Mouse (Mus musculus) B cell, adult (primary cell): ENCODE results near the gene Mogs. TPM values are rescaled to one million over a fixed set of nuclear protein-coding genes. Genes with fewer than 3 reads are reported as not detected.

Experiments
- total RNA-seq: library from RNA; stranded (reverse); gene quantifications from 4 replicates; pipeline ENCODE4 v1.2.4, GENCODE M21; 2023; ENCODE audit not compliant: inconsistent age

Gene Mogs
- 35.5 to 44.3 TPM (median 37.7 TPM) in 4 replicates for total RNA-seq

DNA sequence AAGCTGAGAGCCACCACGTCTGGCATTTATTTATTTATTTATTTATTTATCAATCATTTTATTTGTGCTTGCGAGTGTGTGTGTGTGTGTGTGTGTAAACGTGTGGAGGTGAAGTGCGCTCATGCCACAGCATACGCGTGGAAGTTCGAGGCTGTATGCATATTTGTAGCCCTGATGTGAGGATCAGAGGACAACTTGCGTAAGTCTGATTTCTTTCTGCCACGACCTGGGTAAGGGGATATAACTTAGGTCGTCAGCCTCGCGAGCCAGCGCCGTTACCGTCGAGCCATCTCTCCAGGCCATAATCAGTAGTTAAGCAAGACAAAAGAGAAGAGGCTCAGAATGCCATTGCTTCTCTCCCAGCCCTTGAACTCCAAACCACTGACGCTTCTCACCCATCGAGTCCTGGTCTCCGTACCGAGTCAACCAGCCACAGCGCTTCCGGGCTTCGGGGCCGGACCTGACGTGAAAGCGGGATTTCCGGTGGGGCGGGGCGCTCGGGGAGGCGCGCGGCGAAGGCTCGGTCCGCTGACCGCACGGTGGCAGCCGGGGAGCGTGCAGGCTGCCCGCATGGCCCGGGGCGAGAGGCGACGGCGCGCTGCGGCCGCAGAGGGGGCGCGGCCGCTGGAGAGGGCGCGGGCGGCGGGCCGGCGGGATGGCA lies at the start of gene Mogs:
Gene Mogs (plus strand): TSS at position 486 of the 661 bp plus-strand sequence.

DNA sequence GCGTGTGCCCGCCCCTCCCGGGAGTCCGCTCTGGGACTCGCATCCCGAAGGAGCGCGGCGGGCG lies 45.2 kb upstream of the Mogs start, which contains the start of gene Tlx2:
Gene Tlx2 (minus strand): TSS at position 47 of the 64 bp plus-strand sequence.

DNA sequence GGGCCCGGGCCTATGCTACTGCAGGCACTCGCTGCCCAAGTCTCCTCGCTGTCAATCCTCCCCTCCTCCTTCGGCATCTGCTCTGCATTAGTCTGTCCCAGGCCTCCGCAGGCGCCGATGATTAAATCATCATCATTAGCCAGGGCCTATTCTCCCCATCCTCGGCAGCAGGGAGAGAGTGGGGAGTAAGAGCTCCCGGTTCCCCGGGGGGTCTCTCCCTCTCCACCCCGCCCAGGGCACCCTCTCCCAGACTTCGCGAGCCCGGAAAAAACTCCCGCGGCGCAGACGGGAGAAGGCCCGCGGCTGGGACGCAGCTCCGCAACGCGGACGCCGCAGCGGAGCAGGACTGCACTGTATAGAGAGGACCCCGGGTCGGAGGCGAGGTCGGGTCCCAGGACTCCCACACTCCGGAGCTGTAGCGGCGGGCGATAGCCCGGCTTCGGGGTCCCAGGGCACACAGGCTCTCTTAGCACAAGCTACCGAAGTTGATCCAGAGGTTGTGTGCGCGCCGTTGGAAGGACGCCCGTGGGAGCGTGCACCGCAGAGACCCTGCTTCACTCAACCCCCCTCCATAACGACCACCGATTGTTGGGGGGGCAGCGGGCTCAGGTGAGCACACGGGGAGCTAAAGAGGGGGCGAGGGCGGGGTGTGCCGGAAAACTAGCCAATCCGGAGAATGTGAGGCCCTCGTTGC lies 37.5 kb upstream of the Mogs start, which contains the start of gene Pcgf1:
Gene Pcgf1 (plus strand): TSS at position 240 of the 694 bp plus-strand sequence.

DNA sequence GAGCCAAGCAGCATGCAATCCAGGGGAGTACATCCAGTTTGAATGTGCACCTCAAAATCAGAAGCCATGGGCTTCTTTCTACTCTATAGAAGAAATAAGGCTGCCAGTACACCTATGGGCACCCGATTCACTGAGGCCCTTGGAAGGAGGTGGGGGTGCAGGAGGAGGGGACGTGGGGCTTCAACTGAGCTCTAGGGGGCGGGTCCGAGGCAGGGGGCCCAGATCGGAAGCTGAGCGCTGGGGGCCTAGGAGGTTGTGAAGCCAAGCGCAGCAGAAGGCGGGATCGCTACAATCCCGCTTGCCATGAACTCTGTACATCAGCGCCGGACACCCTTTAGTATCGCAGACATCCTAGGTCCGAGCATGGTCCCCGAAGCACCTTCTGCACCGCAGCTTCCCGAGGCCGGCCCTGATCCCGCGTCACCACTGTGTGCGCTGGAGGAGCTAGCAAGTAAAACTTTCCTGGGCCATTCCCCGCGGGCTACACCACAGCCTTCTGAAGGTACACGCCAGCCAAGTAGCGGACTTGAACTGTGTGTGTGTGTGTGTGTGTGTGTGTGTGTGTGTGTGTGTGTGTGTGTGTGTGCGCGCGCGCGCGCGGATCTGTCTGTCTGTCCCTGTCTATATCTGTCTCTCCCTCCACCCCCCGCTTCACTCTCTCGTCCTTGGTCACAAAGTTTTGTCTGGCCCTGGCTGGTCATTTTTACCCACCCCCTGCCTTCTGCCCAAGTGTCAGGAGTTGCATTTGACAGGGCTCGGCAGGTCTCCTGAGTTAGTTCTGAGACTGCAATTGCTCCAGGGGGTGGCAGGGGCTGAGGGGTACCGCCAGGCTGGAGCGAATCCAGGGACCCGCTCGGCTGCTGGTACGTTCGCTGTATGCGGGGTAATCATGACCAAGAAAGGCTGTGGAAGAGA lies 28.9 kb upstream of the Mogs start, which contains the start of gene Lbx2:
Gene Lbx2 (plus strand): TSS at position 247 of the 915 bp plus-strand sequence.

DNA sequence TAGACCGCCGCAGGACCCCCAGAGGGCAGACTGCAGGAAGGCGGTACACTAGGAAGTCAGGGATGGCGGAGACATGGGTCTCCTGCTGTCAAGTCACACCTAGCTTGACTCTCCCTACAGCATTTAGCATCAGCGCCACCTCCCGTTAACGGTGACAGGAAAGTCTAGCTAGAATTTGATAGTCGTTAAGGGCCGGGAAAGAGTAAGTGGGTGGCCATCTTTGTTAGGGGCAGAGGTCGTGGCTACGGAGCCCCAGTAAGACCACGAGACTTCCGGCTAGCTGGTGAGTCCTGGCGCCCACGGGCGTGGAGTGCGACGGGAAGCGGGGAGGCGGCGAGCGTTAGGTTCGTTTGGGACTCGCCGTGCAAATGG lies 14.0 kb upstream of the Mogs start, which contains the start of the genes Ccdc142 and Gm42688:
Gene Ccdc142 (plus strand): TSS at position 286 of the 372 bp plus-strand sequence.
Gene Gm42688 (plus strand): TSS at position 302 of the 372 bp plus-strand sequence.

DNA sequence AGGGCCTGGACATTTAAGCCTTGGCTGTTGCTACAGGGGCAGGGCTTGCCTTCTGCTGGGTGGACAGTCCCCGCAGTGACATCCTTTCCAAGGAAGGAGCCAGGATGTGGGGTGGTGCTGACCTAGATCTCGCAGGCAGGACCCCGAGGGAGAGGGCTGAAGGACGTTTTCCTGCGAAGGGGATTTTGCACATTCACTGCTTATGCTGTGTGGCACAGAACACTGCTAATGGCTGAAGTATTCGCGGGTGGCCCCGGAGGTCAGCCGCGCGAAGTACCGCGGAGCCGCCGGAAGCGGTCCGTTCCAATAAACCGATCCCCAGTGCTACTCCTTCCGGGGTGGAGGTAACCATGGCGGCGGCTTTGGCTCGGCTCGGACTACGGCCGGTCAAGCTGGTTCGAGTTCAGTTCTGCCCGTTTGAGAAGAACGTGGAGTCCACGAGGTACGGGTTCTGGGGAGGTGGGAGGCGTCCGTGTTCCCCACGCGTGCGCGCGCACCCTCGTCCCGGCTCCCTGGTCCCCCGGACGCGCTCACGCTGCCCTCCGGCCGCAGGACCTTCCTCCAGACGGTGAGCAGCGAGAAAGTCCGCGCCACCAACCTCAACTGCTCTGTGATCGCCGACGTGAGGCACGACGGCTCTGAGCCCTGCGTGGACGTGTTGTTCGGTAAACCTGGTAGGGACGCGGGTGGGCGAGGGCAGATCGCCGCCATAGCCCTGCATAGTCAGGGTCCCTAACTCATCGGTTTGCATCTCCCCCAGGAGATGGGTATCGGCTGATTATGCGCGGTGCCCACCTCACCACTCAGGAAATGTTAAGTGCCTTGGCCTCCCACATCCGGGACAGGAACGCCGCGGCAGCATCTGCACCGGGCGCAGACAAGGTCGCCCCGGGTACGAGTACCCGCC lies 6.3 kb upstream of the Mogs start, which contains the start of gene Mrpl53:
Gene Mrpl53 (plus strand): TSS at position 279 of the 907 bp plus-strand sequence.

DNA sequence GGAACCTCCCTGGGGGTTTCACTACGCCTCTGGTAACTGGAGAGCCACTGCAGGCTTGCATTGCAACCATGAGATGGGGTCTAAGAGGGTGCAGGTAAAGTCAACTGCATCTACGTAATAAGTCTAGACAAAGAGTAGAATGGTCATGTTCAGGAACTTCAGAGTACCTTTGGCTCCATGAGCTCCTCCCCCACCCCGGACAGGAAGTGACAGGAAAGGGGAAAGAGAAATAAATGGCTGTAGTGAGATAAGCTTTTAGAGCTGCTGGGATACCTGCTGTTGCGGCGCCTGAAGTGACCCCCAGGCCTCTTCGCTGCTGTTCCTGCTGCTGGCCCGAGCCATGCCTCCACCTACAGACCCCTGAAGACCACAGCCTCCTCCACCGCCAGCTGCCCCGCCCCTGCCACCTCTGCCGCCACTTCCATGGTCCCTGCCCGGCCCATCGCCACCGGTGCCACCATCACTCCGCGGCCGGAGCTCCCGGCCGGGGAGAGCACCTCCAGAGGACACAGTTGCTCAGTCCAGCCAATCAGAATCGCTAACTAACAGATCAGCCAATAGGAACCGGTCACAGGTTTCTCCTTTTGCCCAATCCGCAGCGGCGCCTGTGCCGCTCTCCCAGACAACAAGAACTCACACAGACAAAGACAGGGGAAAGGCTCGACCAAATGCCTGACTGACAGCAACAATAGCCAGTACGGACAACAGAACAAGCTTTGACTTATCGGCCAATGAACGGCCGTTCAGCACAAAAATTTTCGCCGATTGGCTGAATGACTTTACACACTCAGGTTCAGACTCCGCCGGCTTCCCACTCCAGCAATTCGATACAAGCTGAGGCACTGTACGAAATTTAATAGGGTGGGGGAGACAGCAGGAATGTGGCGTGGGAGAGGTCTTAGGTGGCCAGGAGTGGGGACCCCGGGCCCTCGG lies 5.9 kb downstream of the Mogs start, which contains the start of gene Wbp1:
Gene Wbp1 (minus strand): TSS at position 630 of the 933 bp plus-strand sequence.

DNA sequence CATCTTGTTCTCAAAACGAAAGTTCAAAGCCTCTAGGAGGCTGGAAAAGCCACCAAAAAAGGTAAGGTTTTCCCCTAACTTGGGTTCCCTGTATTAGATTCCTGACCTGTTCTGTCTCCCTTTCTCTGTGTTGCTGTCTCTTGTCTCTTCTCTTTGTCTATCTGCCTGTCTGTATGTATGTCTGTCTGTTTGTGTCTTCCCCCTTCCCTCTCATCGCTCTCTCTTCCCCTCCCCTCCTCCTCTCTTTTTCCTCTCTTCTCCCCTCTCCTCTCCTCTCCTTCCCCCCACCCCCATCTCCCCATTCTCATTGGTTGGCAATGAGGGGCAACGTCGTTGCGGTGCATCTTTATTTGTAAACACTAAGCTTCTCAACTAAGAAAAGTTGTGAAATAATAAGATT lies 10.0 kb downstream of the Mogs start, which contains the start of gene Ino80b:
Gene Ino80b (minus strand): TSS at position 101 of the 400 bp plus-strand sequence.

DNA sequence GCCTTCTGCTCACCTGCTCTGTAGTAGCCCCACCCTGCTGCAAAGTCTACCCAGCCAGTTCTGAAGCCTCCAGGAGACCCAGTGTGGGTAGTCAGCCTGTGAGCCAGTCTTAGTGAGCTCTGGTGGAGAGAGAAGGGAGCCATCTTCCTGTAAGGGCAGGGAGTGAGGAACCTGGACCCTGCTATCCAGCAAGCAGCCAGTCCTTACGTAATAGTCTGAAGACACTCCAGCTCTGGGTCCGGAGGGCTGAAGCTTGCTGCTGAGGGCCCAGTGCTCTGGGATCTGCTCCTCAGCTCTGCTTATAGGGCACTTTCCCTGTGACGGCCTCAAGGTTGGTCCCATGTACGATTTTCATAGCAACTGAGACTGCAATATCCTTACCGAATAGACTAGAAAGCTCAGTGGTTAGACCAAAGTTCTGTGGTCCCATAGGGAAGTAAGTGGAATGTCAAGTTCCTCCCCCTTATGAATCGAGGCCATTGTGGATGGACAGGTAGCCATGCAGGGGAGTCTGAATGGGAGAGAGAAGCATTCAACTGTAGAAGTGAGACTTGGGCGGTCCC lies 19.7 kb downstream of the Mogs start, which contains the start of gene Rtkn:
Gene Rtkn (plus strand): TSS at position 513 of the 563 bp plus-strand sequence.

DNA sequence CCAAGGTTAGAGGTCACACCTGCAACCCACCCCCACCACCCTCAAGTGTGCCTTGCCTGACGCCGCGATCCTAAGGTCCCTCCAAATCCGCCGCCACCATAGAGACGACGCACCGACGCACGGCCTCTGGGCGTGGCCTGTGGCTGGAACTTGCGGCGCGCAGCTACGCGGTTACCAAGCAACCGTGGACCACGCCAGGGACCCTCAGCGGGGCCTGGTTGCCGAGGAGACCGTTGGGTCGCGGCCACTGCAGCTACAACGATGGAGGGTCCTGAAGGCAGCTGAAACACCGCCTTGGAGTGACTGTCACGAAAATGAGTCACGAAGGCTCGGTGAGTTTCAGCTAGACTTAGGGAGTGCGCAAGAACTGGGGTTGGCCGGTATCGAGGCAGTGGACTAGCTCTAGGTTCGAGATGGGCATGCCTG lies 41.0 kb downstream of the Mogs start, which contains the start of the genes Wdr54 and 1700003E16Rik:
Gene Wdr54 (minus strand): TSS at position 139 of the 426 bp plus-strand sequence.
Gene 1700003E16Rik (plus strand): TSS at position 146 of the 426 bp plus-strand sequence.

DNA sequence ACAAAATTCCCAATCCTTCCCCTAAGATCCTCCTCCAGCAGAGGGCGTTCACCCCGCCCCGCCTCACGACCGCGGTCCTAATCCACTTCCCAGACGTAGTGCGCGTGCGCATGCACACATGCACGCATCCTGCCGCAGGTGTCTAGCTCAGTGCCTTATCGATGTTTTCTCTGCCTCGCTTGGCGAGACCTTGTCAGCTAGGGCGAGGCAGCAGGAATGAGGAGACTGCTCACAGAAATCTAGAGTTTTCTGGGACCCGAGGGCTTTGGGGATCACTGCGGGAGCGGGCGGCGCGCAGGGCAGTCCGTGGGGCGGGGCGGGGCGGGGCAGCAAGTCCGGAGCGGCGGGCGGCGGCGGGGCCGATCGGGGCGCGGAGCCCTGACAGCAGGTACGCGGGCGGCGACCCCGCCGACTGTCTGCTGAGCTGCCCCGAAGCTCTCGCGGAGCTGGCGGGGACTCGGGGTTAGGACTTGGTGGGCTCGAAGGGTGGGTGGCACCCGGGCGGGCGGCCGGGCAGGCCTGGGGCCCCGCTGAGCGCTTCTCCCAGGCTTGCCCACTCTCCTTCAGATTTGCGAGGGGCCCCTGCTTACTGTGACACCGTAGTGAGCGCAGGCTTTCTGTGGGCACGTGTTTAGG lies 50.4 kb downstream of the Mogs start, which contains the start of gene Dctn1:
Gene Dctn1 (plus strand): TSS at position 314 of the 636 bp plus-strand sequence.

Other genes starting within 250 kb of the Mogs start
- 0.24 to 0.64 TPM (median 0.47 TPM) in 4 replicates for gene Sema4f, start 175.7 kb upstream of the Mogs start, total RNA-seq
- gene M1ap, start 168.6 kb upstream of the Mogs start, total RNA-seq: 4.1 to 6.3 TPM (median 4.5 TPM) in 4 replicates
- gene Dok1, start 82.0 kb upstream of the Mogs start, total RNA-seq: 27.3 to 33.2 TPM (median 32.8 TPM) in 4 replicates
- gene Loxl3, start 81.3 kb upstream of the Mogs start, total RNA-seq: 0.39 to 1.2 TPM (median 0.51 TPM) in 4 replicates
- gene Aup1, start 61.0 kb upstream of the Mogs start, total RNA-seq: 361 to 403 TPM (median 382 TPM) in 4 replicates
- 50.0 to 64.9 TPM (median 56.3 TPM) in 4 replicates for gene Htra2, start 60.2 kb upstream of the Mogs start, total RNA-seq
- 9.5 to 12.1 TPM (median 10.8 TPM) in 4 replicates for gene Dqx1, start 57.7 kb upstream of the Mogs start, total RNA-seq
- not detected in 4 replicates for gene Tlx2, start 45.2 kb upstream of the Mogs start, total RNA-seq
- 16.8 to 24.7 TPM (median 20.9 TPM) in 4 replicates for gene Pcgf1, start 37.6 kb upstream of the Mogs start, total RNA-seq
- not detected in 4 replicates for gene Lbx2, start 29.1 kb upstream of the Mogs start, total RNA-seq
- 15.9 to 23.6 TPM (median 20.1 TPM) in 4 replicates for gene Ccdc142, start 13.9 kb upstream of the Mogs start, total RNA-seq
- 12.3 to 14.3 TPM (median 13.3 TPM) in 4 replicates for gene Gm42688, start 13.9 kb upstream of the Mogs start, total RNA-seq
- gene Mrpl53, start 6.5 kb upstream of the Mogs start, total RNA-seq: 22.1 to 28.8 TPM (median 25.2 TPM) in 4 replicates
- 40.0 to 48.2 TPM (median 45.4 TPM) in 4 replicates for gene Wbp1, start 6.1 kb downstream of the Mogs start, total RNA-seq
- 26.3 to 31.9 TPM (median 30.7 TPM) in 4 replicates for gene Ino80b, start 9.9 kb downstream of the Mogs start, total RNA-seq
- gene Rtkn, start 20.0 kb downstream of the Mogs start, total RNA-seq: not detected in 4 replicates
- 1.2 to 2.5 TPM (median 1.3 TPM) in 4 replicates for gene Wdr54, start 40.9 kb downstream of the Mogs start, total RNA-seq
- gene 1700003E16Rik, start 40.9 kb downstream of the Mogs start, total RNA-seq: not detected in 4 replicates
- gene Dctn1, start 50.4 kb downstream of the Mogs start, total RNA-seq: 108 to 117 TPM (median 110 TPM) in 4 replicates
- not detected in 4 replicates for gene Slc4a5, start 104.3 kb downstream of the Mogs start, total RNA-seq
- gene Mthfd2, start 210.4 kb downstream of the Mogs start, total RNA-seq: 14.9 to 17.3 TPM (median 16.1 TPM) in 4 replicates
- gene Mob1a, start 210.5 kb downstream of the Mogs start, total RNA-seq: 140 to 161 TPM (median 148 TPM) in 4 replicates
- gene Bola3, start 233.7 kb downstream of the Mogs start, total RNA-seq: 34.6 to 47.8 TPM (median 38.6 TPM) in 4 replicates